Mouse (Mus musculus): ENCODE measurements at regions not wholly inside any gene's neighbourhood (a gene's known extent, or its start where the extent isn't known, plus 50 kb on each side); places are given as distances from the start of the nearest gene placed in this dataset.

DNA sequence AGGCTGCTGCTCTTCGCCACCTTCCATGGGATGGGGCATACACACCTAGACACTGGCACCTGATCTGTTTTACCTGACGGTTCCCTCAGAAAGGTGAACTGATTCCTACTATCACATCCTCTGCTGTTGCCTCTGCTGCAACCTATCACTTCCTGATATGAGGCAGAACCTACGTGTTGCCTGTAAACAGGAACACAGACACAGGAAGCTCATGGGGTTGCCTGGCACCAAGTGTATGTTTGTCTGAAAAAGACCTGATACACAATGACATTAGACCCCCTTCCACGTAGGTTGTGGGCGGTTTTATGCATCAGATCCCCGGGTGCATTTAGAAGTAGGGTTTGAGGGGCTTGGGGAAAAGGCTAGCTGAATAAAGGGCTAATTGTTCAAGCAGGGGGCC, 190.0 kb upstream of the Eef2kmt start:
- no peak overlapping the region for H3K27ac ChIP-seq (ENCODE audit: control insufficient read depth, insufficient read depth, low read depth, low read length)
- no peak overlapping the region for H3K4me3 ChIP-seq (ENCODE audit: control insufficient read depth, low read depth, low read length)
- TF ChIP-seq POLR2A (IDR thresholded peaks at IDR 0.05; ENCODE audit: control insufficient read depth, low read depth, low read length) (no peak), CTCF (IDR thresholded peaks at IDR 0.05; ENCODE audit: control insufficient read depth, insufficient read depth, insufficient replicate concordance, low read depth, low read length) (no peak)
- H3K27me3 ChIP-seq (ENCODE audit: control insufficient read depth, insufficient read depth, low read length) = no peaks in the 10 kb centered on the region
- H3K4me1 ChIP-seq (ENCODE audit: control insufficient read depth, insufficient read depth, low read length) = no peaks in the 10 kb centered on the region
- no peaks in the 10 kb centered on the region for H3K36me3 ChIP-seq (ENCODE audit: control insufficient read depth, insufficient read depth, low read length)

DNA sequence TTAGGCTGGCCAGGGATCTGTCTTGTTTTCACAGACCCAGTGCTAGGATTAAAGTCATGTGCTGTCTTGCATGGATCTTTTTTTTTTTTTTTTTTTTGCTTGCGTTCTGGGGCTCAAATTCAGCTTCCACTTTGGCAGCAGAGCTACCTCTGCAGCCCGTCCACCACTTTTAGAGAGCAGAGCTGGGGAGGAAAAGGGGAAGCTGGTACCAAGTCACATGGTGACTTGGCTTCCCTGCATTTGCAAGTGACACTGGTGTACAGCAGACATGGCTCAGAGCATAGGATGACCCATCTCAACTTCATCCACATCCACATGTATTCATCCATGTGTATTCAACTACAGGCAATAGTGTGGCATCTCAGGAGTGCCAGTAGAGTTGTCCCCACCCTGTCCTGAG, 189.0 kb upstream of the Eef2kmt start:
- TF ChIP-seq POLR2A (IDR thresholded peaks at IDR 0.05; ENCODE audit: control insufficient read depth, low read depth, low read length) (no peak), CTCF (IDR thresholded peaks at IDR 0.05; ENCODE audit: control insufficient read depth, insufficient read depth, insufficient replicate concordance, low read depth, low read length) (no peak)
- H3K4me1 ChIP-seq (ENCODE audit: control insufficient read depth, insufficient read depth, low read length) = no peaks in the 10 kb centered on the region
- H3K27me3 ChIP-seq (ENCODE audit: control insufficient read depth, insufficient read depth, low read length) = no peaks in the 10 kb centered on the region
- no peaks in the 10 kb centered on the region for H3K36me3 ChIP-seq (ENCODE audit: control insufficient read depth, insufficient read depth, low read length)
- no peak overlapping the region for H3K4me3 ChIP-seq (ENCODE audit: control insufficient read depth, low read depth, low read length)
- H3K27ac ChIP-seq (ENCODE audit: control insufficient read depth, insufficient read depth, low read depth, low read length) = no peak overlapping the region

DNA sequence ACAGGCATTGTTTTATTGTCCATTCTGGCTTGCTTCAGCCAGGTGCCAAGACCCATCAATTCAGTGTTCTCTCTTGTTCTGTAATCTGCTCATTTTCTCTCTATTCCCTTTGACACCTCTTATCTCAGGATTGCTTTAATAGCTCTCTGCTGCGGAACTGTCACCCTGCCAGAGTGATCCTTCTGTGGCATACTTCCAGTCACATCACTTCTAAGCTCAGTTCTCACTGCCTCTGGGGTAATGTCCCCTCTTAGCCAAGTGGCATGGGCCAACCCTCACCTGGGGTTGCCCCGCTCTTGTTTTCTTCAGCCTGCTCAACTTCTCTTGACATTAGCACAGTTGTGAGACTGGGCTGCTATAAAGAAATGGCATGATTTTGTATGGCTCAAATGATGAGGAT, 183.9 kb upstream of the Eef2kmt start:
- no peaks in the 10 kb centered on the region for H3K27me3 ChIP-seq (ENCODE audit: control insufficient read depth, insufficient read depth, low read length)
- H3K4me3 ChIP-seq (ENCODE audit: control insufficient read depth, low read depth, low read length) = no peak overlapping the region
- no peak overlapping the region for H3K27ac ChIP-seq (ENCODE audit: control insufficient read depth, insufficient read depth, low read depth, low read length)
- TF ChIP-seq CTCF (IDR thresholded peaks at IDR 0.05; ENCODE audit: control insufficient read depth, insufficient read depth, insufficient replicate concordance, low read depth, low read length) = no peak
- TF ChIP-seq POLR2A (IDR thresholded peaks at IDR 0.05; ENCODE audit: control insufficient read depth, low read depth, low read length) = no peak
- H3K4me1 ChIP-seq (ENCODE audit: control insufficient read depth, insufficient read depth, low read length) = no peaks in the 10 kb centered on the region
- no peaks in the 10 kb centered on the region for H3K36me3 ChIP-seq (ENCODE audit: control insufficient read depth, insufficient read depth, low read length)

DNA sequence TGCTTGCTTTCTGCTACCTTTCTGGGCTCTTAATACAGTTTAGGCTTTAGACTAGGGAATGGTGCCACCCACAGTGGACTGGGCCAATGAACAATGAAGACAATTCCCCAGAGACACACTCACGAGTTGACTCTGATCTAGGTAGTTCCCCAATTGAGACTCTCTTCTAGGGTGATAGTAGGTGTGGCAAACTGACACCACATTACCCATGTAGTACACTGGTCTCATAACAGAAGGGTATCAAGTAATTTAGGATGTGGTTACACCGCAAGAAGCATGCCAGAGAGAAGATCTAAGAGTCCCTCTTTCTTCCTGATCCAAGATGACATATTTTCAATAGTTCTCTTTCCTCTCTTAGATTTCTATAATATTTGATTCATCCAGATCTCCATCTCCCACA, 182.6 kb upstream of the Eef2kmt start:
- TF ChIP-seq CTCF (IDR thresholded peaks at IDR 0.05; ENCODE audit: control insufficient read depth, insufficient read depth, insufficient replicate concordance, low read depth, low read length) (no peak), POLR2A (IDR thresholded peaks at IDR 0.05; ENCODE audit: control insufficient read depth, low read depth, low read length) (no peak)
- H3K27ac ChIP-seq (ENCODE audit: control insufficient read depth, insufficient read depth, low read depth, low read length) = no peak overlapping the region
- H3K4me1 ChIP-seq (ENCODE audit: control insufficient read depth, insufficient read depth, low read length) = no peaks in the 10 kb centered on the region
- H3K27me3 ChIP-seq (ENCODE audit: control insufficient read depth, insufficient read depth, low read length) = no peaks in the 10 kb centered on the region
- H3K4me3 ChIP-seq (ENCODE audit: control insufficient read depth, low read depth, low read length) = no peak overlapping the region
- no peaks in the 10 kb centered on the region for H3K36me3 ChIP-seq (ENCODE audit: control insufficient read depth, insufficient read depth, low read length)

DNA sequence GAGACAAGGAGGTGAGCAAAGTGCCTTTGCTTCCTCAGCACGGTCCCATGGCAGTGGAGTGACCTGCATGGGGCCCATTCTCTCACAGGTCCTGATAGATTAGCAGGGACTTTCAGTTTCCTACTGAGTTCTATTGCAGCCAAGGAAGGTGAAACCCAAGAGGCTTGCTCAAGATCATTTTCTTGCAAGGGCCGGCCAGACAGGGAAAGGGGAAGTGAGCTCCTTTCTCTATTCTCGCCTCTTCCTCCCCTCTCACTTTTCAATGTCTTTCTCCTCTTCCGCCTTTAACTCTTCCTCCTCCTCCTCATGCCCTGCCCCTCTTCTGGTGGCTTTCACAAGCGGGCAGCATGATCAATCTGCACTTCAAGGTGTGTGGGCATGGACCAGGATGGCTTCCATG, 175.9 kb upstream of the Eef2kmt start:
- no peaks in the 10 kb centered on the region for H3K27me3 ChIP-seq (ENCODE audit: control insufficient read depth, insufficient read depth, low read length)
- H3K4me3 ChIP-seq (ENCODE audit: control insufficient read depth, low read depth, low read length) = no peak overlapping the region
- no peak for TF ChIP-seq POLR2A (IDR thresholded peaks at IDR 0.05; ENCODE audit: control insufficient read depth, low read depth, low read length)
- no peaks in the 10 kb centered on the region for H3K36me3 ChIP-seq (ENCODE audit: control insufficient read depth, insufficient read depth, low read length)
- no peak overlapping the region for H3K27ac ChIP-seq (ENCODE audit: control insufficient read depth, insufficient read depth, low read depth, low read length)
- H3K4me1 ChIP-seq (ENCODE audit: control insufficient read depth, insufficient read depth, low read length) = no peaks in the 10 kb centered on the region

DNA sequence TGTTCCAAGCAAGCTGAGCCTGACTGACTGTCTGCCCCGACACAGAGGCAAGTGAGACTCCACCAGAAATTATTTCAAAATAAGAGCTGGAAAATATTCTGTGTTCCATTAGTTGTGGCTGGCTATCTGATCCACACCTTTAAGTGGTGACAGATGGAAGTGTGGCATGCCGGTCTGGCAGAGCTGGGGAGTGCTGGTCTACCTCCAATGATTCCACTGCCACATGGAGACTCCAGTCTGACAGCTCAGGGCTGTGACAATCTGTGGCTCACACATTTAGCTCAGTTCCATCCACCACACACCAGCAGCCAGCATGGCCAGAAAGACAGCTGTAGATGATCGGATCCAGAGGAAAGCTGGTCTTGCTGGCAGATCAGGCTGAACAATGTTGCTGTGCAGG, 175.3 kb upstream of the Eef2kmt start:
- no peak overlapping the region for H3K27ac ChIP-seq (ENCODE audit: control insufficient read depth, insufficient read depth, low read depth, low read length)
- TF ChIP-seq CTCF (IDR thresholded peaks at IDR 0.05; ENCODE audit: control insufficient read depth, insufficient read depth, insufficient replicate concordance, low read depth, low read length) (no peak), POLR2A (IDR thresholded peaks at IDR 0.05; ENCODE audit: control insufficient read depth, low read depth, low read length) (no peak)
- no peaks in the 10 kb centered on the region for H3K4me1 ChIP-seq (ENCODE audit: control insufficient read depth, insufficient read depth, low read length)
- H3K36me3 ChIP-seq (ENCODE audit: control insufficient read depth, insufficient read depth, low read length) = no peaks in the 10 kb centered on the region
- H3K4me3 ChIP-seq (ENCODE audit: control insufficient read depth, low read depth, low read length) = no peak overlapping the region
- H3K27me3 ChIP-seq (ENCODE audit: control insufficient read depth, insufficient read depth, low read length) = no peaks in the 10 kb centered on the region

DNA sequence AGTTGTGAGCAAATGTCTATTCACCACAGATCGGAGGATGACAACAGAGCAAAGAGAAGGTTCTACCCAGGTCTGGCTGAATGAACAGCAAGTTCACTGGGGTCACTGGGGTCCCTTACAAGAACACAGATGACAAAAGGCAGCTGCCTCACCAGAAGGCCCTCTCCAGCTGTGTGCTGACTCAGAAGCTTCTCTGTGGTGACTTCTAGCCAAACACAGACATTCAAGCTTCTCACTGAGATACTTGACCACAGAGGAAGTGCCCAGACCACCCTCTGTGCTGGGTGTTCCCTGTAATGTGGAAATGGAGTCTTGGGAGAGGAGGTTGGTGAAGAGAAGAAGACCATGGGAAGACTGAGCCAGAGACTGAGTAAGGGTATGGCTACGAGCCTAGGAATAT, 173.7 kb upstream of the Eef2kmt start:
- Histone ChIP-seq H3K27me3 (ENCODE audit: control insufficient read depth, insufficient read depth, low read length) (no peaks in the 10 kb centered on the region), H3K4me3 (ENCODE audit: control insufficient read depth, low read depth, low read length) (no peak overlapping the region), H3K36me3 (ENCODE audit: control insufficient read depth, insufficient read depth, low read length) (no peaks in the 10 kb centered on the region), H3K27ac (ENCODE audit: control insufficient read depth, insufficient read depth, low read depth, low read length) (no peak overlapping the region), H3K4me1 (ENCODE audit: control insufficient read depth, insufficient read depth, low read length) (no peaks in the 10 kb centered on the region)
- TF ChIP-seq POLR2A (IDR thresholded peaks at IDR 0.05; ENCODE audit: control insufficient read depth, low read depth, low read length) = no peak
- TF ChIP-seq CTCF (IDR thresholded peaks at IDR 0.05; ENCODE audit: control insufficient read depth, insufficient read depth, insufficient replicate concordance, low read depth, low read length) = no peak

DNA sequence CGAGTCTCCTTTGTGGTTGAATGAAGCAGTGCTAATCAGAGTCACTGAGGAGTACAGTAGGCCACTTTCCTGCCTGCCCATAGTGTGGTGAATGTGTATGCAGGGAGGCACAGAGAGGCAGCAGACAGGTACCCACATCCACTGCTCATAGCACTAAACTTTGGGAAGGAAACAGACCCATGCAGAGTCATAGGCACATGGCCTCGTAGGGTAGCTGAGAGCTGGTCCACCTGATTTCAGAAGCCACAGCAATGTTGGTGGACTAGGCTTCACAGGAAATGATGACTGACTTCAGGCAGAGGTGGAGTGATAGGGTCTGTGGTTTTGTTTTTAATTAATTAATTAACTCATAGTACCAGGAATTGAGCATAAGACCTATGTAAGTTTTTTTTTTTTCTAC, 170.1 kb upstream of the Eef2kmt start:
- H3K4me1 ChIP-seq (ENCODE audit: control insufficient read depth, insufficient read depth, low read length) = no peaks in the 10 kb centered on the region
- H3K36me3 ChIP-seq (ENCODE audit: control insufficient read depth, insufficient read depth, low read length) = no peaks in the 10 kb centered on the region
- TF ChIP-seq POLR2A (IDR thresholded peaks at IDR 0.05; ENCODE audit: control insufficient read depth, low read depth, low read length) = no peak
- TF ChIP-seq CTCF (IDR thresholded peaks at IDR 0.05; ENCODE audit: control insufficient read depth, insufficient read depth, insufficient replicate concordance, low read depth, low read length) = no peak
- H3K27me3 ChIP-seq (ENCODE audit: control insufficient read depth, insufficient read depth, low read length) = no peaks in the 10 kb centered on the region
- H3K27ac ChIP-seq (ENCODE audit: control insufficient read depth, insufficient read depth, low read depth, low read length) = no peak overlapping the region
- H3K4me3 ChIP-seq (ENCODE audit: control insufficient read depth, low read depth, low read length) = no peak overlapping the region

Measured in testis, adult 2 months (tissue).